Mouse (Mus musculus): ENCODE data around the gene Alkbh5.

DNA sequence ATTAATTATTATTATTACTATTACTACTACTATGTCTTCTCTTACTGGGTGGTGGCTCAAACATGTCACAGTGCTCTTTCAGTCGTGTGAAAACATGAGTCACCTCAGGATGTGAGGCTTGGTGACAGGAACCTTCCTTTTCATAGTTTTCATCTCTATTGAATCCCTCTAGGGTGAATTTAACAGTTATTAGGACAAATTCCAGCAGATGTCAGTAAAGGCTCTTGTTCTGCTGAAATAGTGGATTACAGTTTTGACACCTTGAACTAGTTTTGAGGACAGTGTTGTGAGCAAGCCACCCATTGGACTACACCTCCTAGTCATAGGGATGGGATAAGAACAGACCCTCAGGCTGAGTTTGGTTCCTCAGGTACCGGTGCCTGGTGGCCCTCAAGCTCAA is 40.5 kb upstream of the Alkbh5 start:
- TF ChIP-seq CTCF (IDR thresholded peaks at IDR 0.05; ENCODE audit: borderline replicate concordance, extremely low read depth, insufficient read depth, insufficient read length) (no peak), POLR2A (IDR thresholded peaks at IDR 0.05; ENCODE audit: borderline replicate concordance, extremely low read depth, insufficient read depth, insufficient read length, poor library complexity, severe bottlenecking) (no peak)

All from brain, embryonic 14.5 days (tissue).